Mouse (Mus musculus) liver, adult 2 months (tissue): ENCODE measurements around the gene Adcy2. TPM values are rescaled to one million over a fixed set of nuclear protein-coding genes. Genes with fewer than 3 reads are reported as not detected.

Experiments
- DNase-seq: peaks from one replicate; pipeline ENCODE4 v3.0.0-alpha.2; 2011; ENCODE audit warnings: low read depth, low spot score; ENCODE audit errors: extremely low read depth
- H3K27ac ChIP-seq: fragments of 200-500 bp; replicated peaks from 2 replicates; pipeline ENCODE4 v1.5.1; 2012; ENCODE audit warnings: low read depth, mild to moderate bottlenecking, control low read depth, inconsistent platforms, low read length; ENCODE audit not compliant: insufficient read depth
- H3K27me3 ChIP-seq: fragments of 200-500 bp; 2 replicates; pipeline ENCODE4 v1.6.1; 2012; ENCODE audit warnings: mild to moderate bottlenecking, moderate library complexity, low read length, inconsistent platforms; ENCODE audit not compliant: control insufficient read depth, insufficient read depth
- H3K36me3 ChIP-seq: fragments of 200-500 bp; 2 replicates; pipeline ENCODE4 v1.6.1; 2012; ENCODE audit warnings: low read length, inconsistent platforms; ENCODE audit not compliant: control insufficient read depth, insufficient read depth
- H3K4me1 ChIP-seq: fragments of 200-500 bp; 2 replicates; pipeline ENCODE4 v1.6.1; 2011; ENCODE audit warnings: low read length; ENCODE audit not compliant: control insufficient read depth, insufficient read depth
- H3K4me3 ChIP-seq: fragments of 200-500 bp; 2 replicates; pipeline ENCODE4 v1.5.1; 2011; ENCODE audit warnings: low read depth, mild to moderate bottlenecking, control low read depth, low read length, moderate library complexity; ENCODE audit not compliant: insufficient read depth
- H3K79me2 ChIP-seq: fragments of 200-500 bp; 2 replicates; pipeline ENCODE4 v1.6.1; 2012; ENCODE audit warnings: inconsistent platforms, mild to moderate bottlenecking, low read length, moderate library complexity; ENCODE audit not compliant: control insufficient read depth, insufficient read depth
- H3K9ac ChIP-seq: fragments of 200-500 bp; 2 replicates; pipeline ENCODE4 v1.6.1; 2012; ENCODE audit warnings: low read depth, mild to moderate bottlenecking, control low read depth, inconsistent platforms, low read length
- CTCF ChIP-seq: fragments of 200-500 bp; IDR thresholded peaks from 2 replicates; pipeline ENCODE4 v1.5.1; 2011; ENCODE audit warnings: low read depth, low read length, control low read depth
- POLR2A ChIP-seq: fragments of 200-500 bp; IDR thresholded peaks from 2 replicates; pipeline ENCODE4 v1.6.1; 2011; ENCODE audit warnings: low read length, control low read depth; ENCODE audit not compliant: insufficient read depth; ENCODE audit errors: extremely low read depth
- WGBS: fragments of 180-500 bp; shearing (Covaris S2); methylation state at CpG from one replicate; pipeline ENCODE4 v1.1.7; 2018; 5-methylcytosine and 5-hydroxymethylcytosine counted together
- polyA plus RNA-seq: library from polyadenylated mRNA; depleted of rRNA; stranded (reverse); fragments of >200 nt; gene quantifications from 2 replicates; pipeline ENCODE4 v1.2.3, GENCODE M21; 2012
- total RNA-seq: library from RNA; depleted of rRNA; stranded (reverse); fragments of >200 nt; gene quantifications from 2 replicates; pipeline ENCODE4 v1.2.3, GENCODE M21; 2014

Adcy2 gene
- total and polyA plus RNA-seq, 2 experiments = 0.09 to 0.11 TPM

GRCm38 (mm10) chr13:68749801-68750200 lies 249.5 kb downstream of the Adcy2 start:
- Histone ChIP-seq H3K79me2 (no peaks in the 10 kb centered on the region), H3K9ac (no peak overlapping the region), H3K4me1 (no peaks in the 10 kb centered on the region), H3K4me3 (no peak overlapping the region), H3K27ac (no peak overlapping the region), H3K36me3 (no peaks in the 10 kb centered on the region), H3K27me3 (no peaks in the 10 kb centered on the region)
- DNase-seq = no peak
- 72% methylated on average over 9 of the region's 9 CpGs for WGBS
- TF ChIP-seq CTCF (no peak), POLR2A (no peak)

- H3K36me3 ChIP-seq = no peaks in the 10 kb centered on the region
- 82% methylated on average over 2 of the region's 2 CpGs for WGBS
- no peak overlapping the region for H3K27ac ChIP-seq
- H3K9ac ChIP-seq = no peak overlapping the region
- TF ChIP-seq CTCF (no peak), POLR2A (no peak)
- H3K27me3 ChIP-seq = no peaks in the 10 kb centered on the region
- H3K79me2 ChIP-seq = no peaks in the 10 kb centered on the region
- H3K4me1 ChIP-seq = no peaks in the 10 kb centered on the region
- DNase-seq = no peak
- H3K4me3 ChIP-seq = no peak overlapping the region
These were observed 250.0 kb downstream of the Adcy2 start for GRCm38 (mm10) chr13:68749370-68749769.

DNA sequence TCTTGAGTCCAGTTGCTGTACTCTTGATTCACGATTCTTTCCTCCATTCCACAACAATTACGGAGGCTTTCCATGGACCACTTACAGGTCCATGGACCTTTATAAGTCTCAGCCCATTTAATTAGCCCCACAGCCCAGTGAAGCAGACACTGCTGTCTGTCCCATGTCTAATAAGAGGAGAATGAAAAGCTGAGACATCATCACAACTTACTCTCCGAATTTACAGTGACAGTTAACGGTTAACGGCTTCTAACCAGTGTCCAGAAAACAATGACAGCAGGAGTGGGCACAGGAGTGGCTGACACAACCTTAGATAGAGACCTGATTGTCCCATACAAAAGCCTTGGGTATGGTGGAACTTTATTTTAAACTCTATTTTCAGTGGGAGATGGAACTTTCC lies 253.9 kb downstream of the Adcy2 start:
- DNase-seq = no peak
- 86% methylated on average over 5 of the region's 5 CpGs for WGBS
- H3K9ac ChIP-seq = no peak overlapping the region
- TF ChIP-seq CTCF (no peak), POLR2A (no peak)
- no peak overlapping the region for H3K27ac ChIP-seq
- H3K4me3 ChIP-seq = no peak overlapping the region
- H3K36me3 ChIP-seq = no peaks in the 10 kb centered on the region
- no peaks in the 10 kb centered on the region for H3K4me1 ChIP-seq
- no peaks in the 10 kb centered on the region for H3K79me2 ChIP-seq
- no peaks in the 10 kb centered on the region for H3K27me3 ChIP-seq

GRCm38 (mm10) chr13:68712661-68713060 lies 286.7 kb downstream of the Adcy2 start:
- no peaks in the 10 kb centered on the region for H3K36me3 ChIP-seq
- H3K9ac ChIP-seq = no peak overlapping the region
- H3K4me1 ChIP-seq = peaks cover 4% of the 10 kb centered on the region; the same call in 1 of the 2 replicates
- H3K79me2 ChIP-seq = no peaks in the 10 kb centered on the region
- peak; percentile 91 for DNase-seq
- H3K27ac ChIP-seq = no peak overlapping the region
- no peaks in the 10 kb centered on the region for H3K27me3 ChIP-seq
- H3K4me3 ChIP-seq = no peak overlapping the region
- TF ChIP-seq POLR2A (no peak), CTCF (no peak)

GRCm38 (mm10) chr13:68707296-68707747 lies 292.0 kb downstream of the Adcy2 start:
- Histone ChIP-seq H3K36me3 (no peaks in the 10 kb centered on the region), H3K27me3 (no peaks in the 10 kb centered on the region), H3K79me2 (no peaks in the 10 kb centered on the region), H3K4me1 (no peaks in the 10 kb centered on the region; the same call in 1 of the 2 replicates), H3K4me3 (no peak overlapping the region), H3K27ac (no peak overlapping the region), H3K9ac (no peak overlapping the region)
- WGBS = 87% methylated on average over 6 of the region's 6 CpGs
- DNase-seq = no peak
- TF ChIP-seq CTCF (no peak), POLR2A (no peak)

GRCm38 (mm10) chr13:68684919-68685318 lies 314.4 kb downstream of the Adcy2 start:
- Histone ChIP-seq H3K36me3 (no peaks in the 10 kb centered on the region), H3K4me1 (no peaks in the 10 kb centered on the region), H3K27ac (no peak overlapping the region), H3K79me2 (no peaks in the 10 kb centered on the region), H3K9ac (no peak overlapping the region), H3K27me3 (no peaks in the 10 kb centered on the region), H3K4me3 (no peak overlapping the region)
- no peak for DNase-seq
- TF ChIP-seq CTCF (no peak), POLR2A (no peak)
- WGBS = 65% methylated on average over 2 of the region's 2 CpGs
